10 mouse cellular contexts compared by ENCODE assay signal in genomic region chr13:52904175-52904574, GRCm38 (mm10). TPM values are rescaled to one million over a fixed set of nuclear protein-coding genes. Genes with fewer than 3 reads are reported as not detected.
DNase-seq lines count a peak whose midpoint lies in the region; ATAC-seq lines count a peak whose summit lies in the region.
"Had no signal": no experiment of that assay in that cellular context is flagged by ENCODE, and none has a peak within 500 bp of the region (broad histone marks: within the 10 kb centered on the region; RNA-seq: fewer than 3 reads in every experiment).

No protein-coding gene starts in this region.

- DNase-seq in kidney, postnatal 36 days: no peak
- peak; percentile 57 for DNase-seq in embryo, embryonic 10 days (ENCODE audit: low spot score)
- peak; percentile 49 for DNase-seq in forebrain, embryonic 14.5 days (ENCODE audit: low spot score)
- no peak for DNase-seq in midbrain, embryonic 14.5 days
- no peak for DNase-seq in thymus, postnatal 14 days
- DNase-seq in frontal cortex, postnatal 14 days (ENCODE audit: low spot score in 2 of 2): no peak
- DNase-seq: adrenal gland, postnatal 25 days; right cerebral cortex, postnatal 14 days had no signal

- no peak overlapping the region for H3K9ac ChIP-seq in kidney, embryonic 16.5 days (replicated peaks; ENCODE audit: low read length)
- H3K9ac ChIP-seq in forebrain, embryonic 14.5 days (ENCODE audit: low read length): no peak overlapping the region
- no peak overlapping the region for H3K9ac ChIP-seq in midbrain, embryonic 14.5 days (replicated peaks; ENCODE audit: low read length)

- H3K4me3 ChIP-seq in kidney, embryonic 16.5 days (ENCODE audit: low read length): no peak overlapping the region
- H3K4me3 ChIP-seq in forebrain, embryonic 14.5 days (ENCODE audit: low read depth, low read length): no peak overlapping the region
- H3K4me3 ChIP-seq in midbrain, embryonic 14.5 days (replicated peaks; ENCODE audit: low read depth, low read length): no peak overlapping the region

- 40% methylated on average over 6 of the region's 6 CpGs for WGBS in kidney, embryonic 16.5 days
- 65% methylated on average over 6 of the region's 6 CpGs for WGBS in forebrain, embryonic 14.5 days
- 48% methylated on average over 6 of the region's 6 CpGs for WGBS in midbrain, embryonic 14.5 days

- no peak for ATAC-seq in kidney, embryonic 16.5 days (ENCODE audit: low FRiP score, low TSS enrichment)
- ATAC-seq in forebrain, embryonic 14.5 days: peak; percentile 26; the same call in 1 of the 2 replicates
- ATAC-seq in midbrain, embryonic 14.5 days (ENCODE audit: low FRiP score, low TSS enrichment): no peak
- no peak for ATAC-seq in monocyte, adult 5-6 weeks (replicated peaks; ENCODE audit: insufficient number of reproducible peaks, low FRiP score, low TSS enrichment, poor library complexity, severe bottlenecking)

- H3K27ac ChIP-seq in kidney, embryonic 16.5 days (ENCODE audit: low read length): peak overlapping the region; percentile 71; the same call in 1 of the 2 replicates
- no peak overlapping the region for H3K27ac ChIP-seq in forebrain, embryonic 14.5 days (ENCODE audit: low read depth, low read length)
- H3K27ac ChIP-seq in midbrain, embryonic 14.5 days (replicated peaks; ENCODE audit: low read depth, low read length): 0 out of 2 replicates have a peak overlapping the region, but pooled peaks have one; percentile 33

- H3K27me3 ChIP-seq in kidney, embryonic 16.5 days (ENCODE audit: insufficient read depth, low read length): no peaks in the 10 kb centered on the region
- no peaks in the 10 kb centered on the region for H3K27me3 ChIP-seq in forebrain, embryonic 14.5 days (replicated peaks; ENCODE audit: control insufficient read depth, insufficient read depth, low read length)
- no peaks in the 10 kb centered on the region for H3K27me3 ChIP-seq in midbrain, embryonic 14.5 days (ENCODE audit: control insufficient read depth, insufficient read depth, low read length)

- H3K36me3 ChIP-seq in kidney, embryonic 16.5 days (ENCODE audit: insufficient read depth, low read length): peaks cover 21% of the 10 kb centered on the region
- H3K36me3 ChIP-seq in forebrain, embryonic 14.5 days (ENCODE audit: control insufficient read depth, insufficient read depth, low read length): peaks cover 21% of the 10 kb centered on the region; the same call in 1 of the 2 replicates
- peaks cover 12% of the 10 kb centered on the region; the same call in 1 of the 2 replicates for H3K36me3 ChIP-seq in midbrain, embryonic 14.5 days (ENCODE audit: control insufficient read depth, insufficient read depth, low read length)

- no peak overlapping the region for H3K4me2 ChIP-seq in kidney, embryonic 16.5 days (replicated peaks; ENCODE audit: low read depth, low read length)
- no peak overlapping the region for H3K4me2 ChIP-seq in forebrain, embryonic 14.5 days (ENCODE audit: low read length)
- 0 out of 2 replicates have a peak overlapping the region, but pooled peaks have one; percentile 6 for H3K4me2 ChIP-seq in midbrain, embryonic 14.5 days (ENCODE audit: low read length)

- no peaks in the 10 kb centered on the region for H3K9me3 ChIP-seq in kidney, embryonic 16.5 days (ENCODE audit: low read length)
- H3K9me3 ChIP-seq in forebrain, embryonic 14.5 days (replicated peaks; ENCODE audit: control insufficient read depth, low read length): no peaks in the 10 kb centered on the region
- no peaks in the 10 kb centered on the region for H3K9me3 ChIP-seq in midbrain, embryonic 14.5 days (ENCODE audit: control insufficient read depth, low read length)

- H3K4me1 ChIP-seq in kidney, embryonic 16.5 days (ENCODE audit: insufficient read depth, low read length): peaks cover 44% of the 10 kb centered on the region
- H3K4me1 ChIP-seq in forebrain, embryonic 14.5 days (ENCODE audit: control insufficient read depth, insufficient read depth, low read length): 0 out of 2 replicates have a peak, but pooled peaks cover 5% of the 10 kb centered on the region
- H3K4me1 ChIP-seq in midbrain, embryonic 14.5 days (ENCODE audit: control insufficient read depth, insufficient read depth, low read length): peaks cover 6% of the 10 kb centered on the region; the same call in 1 of the 2 replicates

RNA-seq across cellular contexts. Expression of gene Auh, which starts 25.3 kb away (rescaled TPM):
- 64.1 and 68.0 TPM in 2 replicates for polyA plus RNA-seq in kidney, embryonic 16.5 days (2015; fragmentation: Nextera tagmentation; extraction: Ambion mirVana)
- 47.9 and 55.9 TPM in 2 replicates for polyA plus RNA-seq in forebrain, embryonic 14.5 days (2014; fragmentation: Nextera tagmentation; extraction: Ambion mirVana)
- polyA plus RNA-seq in midbrain, embryonic 14.5 days (2014; fragmentation: Nextera tagmentation; extraction: Ambion mirVana): 49.5 and 50.4 TPM in 2 replicates
- total RNA-seq in monocyte, adult 5-6 weeks (2017): 67.6 to 97.6 TPM (median 69.5 TPM) in 3 replicates

Comparison
In these comparisons a context has a peak if more than half of its experiments do, and no peak if none do; other contexts are left out.
1. DNase-seq: peak in embryo, embryonic 10 days (single experiment) and forebrain, embryonic 14.5 days (single experiment); none in kidney, postnatal 36 days (0 of 2), midbrain, embryonic 14.5 days (single experiment), thymus, postnatal 14 days (single experiment) and frontal cortex, postnatal 14 days (0 of 2).